ENCODE assay signal across 11 mouse cellular contexts in the genomic region with DNA sequence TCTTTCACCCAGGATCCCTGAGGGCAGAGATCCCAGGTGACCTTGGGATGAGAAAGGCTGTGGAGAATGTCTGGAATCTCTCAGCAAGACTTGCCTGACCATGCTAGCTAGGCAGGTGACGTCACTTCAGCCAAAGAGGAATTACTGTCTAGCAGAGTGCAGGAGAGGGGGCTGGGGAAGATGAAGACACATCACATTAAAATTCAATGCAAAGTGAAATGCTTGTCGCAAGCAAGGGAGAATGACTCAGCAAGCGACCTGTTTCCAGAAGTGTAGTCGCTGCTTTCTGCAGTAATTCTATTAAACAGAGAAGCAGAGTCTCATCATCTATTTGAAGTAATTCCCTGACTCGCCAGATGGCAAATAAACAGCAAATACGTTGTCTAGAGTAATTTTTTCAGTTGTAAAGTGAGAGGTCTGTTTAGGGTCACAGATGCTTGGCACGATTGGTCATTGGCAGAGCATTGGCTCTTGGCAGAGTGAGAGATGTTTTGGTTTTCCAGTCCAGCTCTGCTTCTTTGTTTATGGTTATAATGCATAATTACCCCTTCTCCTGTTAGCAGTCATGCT. TPM values are rescaled to one million over a fixed set of nuclear protein-coding genes. Genes with fewer than 3 reads are reported as not detected.
DNase-seq lines count a peak whose midpoint lies in the region; ATAC-seq and TF ChIP-seq lines count a peak whose summit lies in the region.
"Had no signal": no experiment of that assay in that cellular context is flagged by ENCODE, and none has a peak within 500 bp of the region (broad histone marks: within the 10 kb centered on the region; RNA-seq: fewer than 3 reads in every experiment).

No protein-coding gene starts in this region.

- no peaks in the 10 kb centered on the region for H3K27me3 ChIP-seq in forebrain, embryonic 15.5 days
- no peaks in the 10 kb centered on the region for H3K27me3 ChIP-seq in forebrain, embryonic 12.5 days
- H3K27me3 ChIP-seq in neural tube, embryonic 14.5 days (ENCODE audit: control insufficient read depth, insufficient read depth, low read length), result no peaks in the 10 kb centered on the region
- H3K27me3 ChIP-seq in neural tube, embryonic 15.5 days (replicated peaks), result no peaks in the 10 kb centered on the region
- H3K27me3 ChIP-seq in thymus, adult 2 months (ENCODE audit: control insufficient read depth, insufficient read depth, low read length), result no peaks in the 10 kb centered on the region
- H3K27me3 ChIP-seq: limb, embryonic 12.5 days had no signal

- H3K4me1 ChIP-seq in forebrain, embryonic 15.5 days, result peaks cover 9% of the 10 kb centered on the region
- H3K4me1 ChIP-seq in forebrain, embryonic 12.5 days, result 0 out of 2 replicates have a peak, but pooled peaks cover 4% of the 10 kb centered on the region
- H3K4me1 ChIP-seq in neural tube, embryonic 14.5 days (ENCODE audit: control insufficient read depth, insufficient read depth, low read length), result no peaks in the 10 kb centered on the region
- H3K4me1 ChIP-seq in neural tube, embryonic 15.5 days, result no peaks in the 10 kb centered on the region
- no peaks in the 10 kb centered on the region for H3K4me1 ChIP-seq in thymus, adult 2 months (replicated peaks; ENCODE audit: control insufficient read depth, insufficient read depth, low read length)

- H3K4me3 ChIP-seq in forebrain, embryonic 15.5 days, result no peak overlapping the region
- H3K4me3 ChIP-seq in forebrain, embryonic 12.5 days (replicated peaks), result no peak overlapping the region
- no peak overlapping the region for H3K4me3 ChIP-seq in neural tube, embryonic 14.5 days (ENCODE audit: low read depth, low read length)
- H3K4me3 ChIP-seq in neural tube, embryonic 15.5 days (replicated peaks), result no peak overlapping the region
- H3K4me3 ChIP-seq in thymus, adult 2 months (ENCODE audit: control insufficient read depth, insufficient read depth, low read length), result no peak overlapping the region
- H3K4me3 ChIP-seq: erythroblast, embryonic 14.5 days; limb, embryonic 12.5 days had no signal

- no peaks in the 10 kb centered on the region for H3K36me3 ChIP-seq in forebrain, embryonic 15.5 days
- no peaks in the 10 kb centered on the region for H3K36me3 ChIP-seq in forebrain, embryonic 12.5 days (replicated peaks)
- H3K36me3 ChIP-seq in neural tube, embryonic 14.5 days (ENCODE audit: control insufficient read depth, insufficient read depth, low read length), result no peaks in the 10 kb centered on the region
- no peaks in the 10 kb centered on the region for H3K36me3 ChIP-seq in neural tube, embryonic 15.5 days
- no peaks in the 10 kb centered on the region for H3K36me3 ChIP-seq in thymus, adult 2 months (ENCODE audit: control insufficient read depth, insufficient read depth, low read length)
- H3K36me3 ChIP-seq: G1E; limb, embryonic 12.5 days had no signal

- no peak overlapping the region for H3K9ac ChIP-seq in forebrain, embryonic 15.5 days (replicated peaks)
- H3K9ac ChIP-seq in forebrain, embryonic 12.5 days, result no peak overlapping the region
- no peak overlapping the region for H3K9ac ChIP-seq in neural tube, embryonic 14.5 days (replicated peaks; ENCODE audit: low read depth, low read length)
- H3K9ac ChIP-seq in neural tube, embryonic 15.5 days (replicated peaks), result no peak overlapping the region
- H3K9ac ChIP-seq: limb, embryonic 12.5 days had no signal

- DNase-seq in frontal cortex, adult 2 months (ENCODE audit: extremely low spot score in 1 of 2, low spot score in 1 of 2), result peak; percentile 41 to 74
- peak; percentile 11 for DNase-seq in lung, postnatal 25 days (ENCODE audit: low spot score)
- DNase-seq in thymus, adult 2 months, result no peak
- no peak for DNase-seq in thymus, postnatal 36 days

- no peak for TF ChIP-seq POLR2A in thymus, adult 2 months (IDR thresholded peaks at IDR 0.05; ENCODE audit: control insufficient read depth, extremely low read depth, insufficient read depth, low read length, poor library complexity)

- no peaks in the 10 kb centered on the region for H3K9me3 ChIP-seq in forebrain, embryonic 15.5 days
- no peaks in the 10 kb centered on the region for H3K9me3 ChIP-seq in forebrain, embryonic 12.5 days
- H3K9me3 ChIP-seq in neural tube, embryonic 14.5 days (ENCODE audit: control insufficient read depth, low read length), result no peaks in the 10 kb centered on the region
- no peaks in the 10 kb centered on the region for H3K9me3 ChIP-seq in neural tube, embryonic 15.5 days (replicated peaks)
- H3K9me3 ChIP-seq: G1E; limb, embryonic 12.5 days had no signal

- TF ChIP-seq CTCF in thymus, adult 2 months (IDR thresholded peaks at IDR 0.05; ENCODE audit: borderline replicate concordance, control insufficient read depth, extremely low read depth, insufficient read depth, low read length, poor library complexity), result no peak

- ATAC-seq in forebrain, embryonic 15.5 days (replicated peaks), result peak; percentile 68; the same call in 1 of the 2 replicates
- ATAC-seq in forebrain, embryonic 12.5 days (ENCODE audit: low FRiP score), result no peak
- no peak for ATAC-seq in neural tube, embryonic 14.5 days (ENCODE audit: low read depth)
- no peak for ATAC-seq in neural tube, embryonic 15.5 days (ENCODE audit: low FRiP score)

- WGBS in forebrain, embryonic 15.5 days, result 25% methylated on average over 7 of the region's 7 CpGs
- 63% methylated on average over 7 of the region's 7 CpGs for WGBS in forebrain, embryonic 12.5 days
- WGBS in neural tube, embryonic 14.5 days, result 51% methylated on average over 7 of the region's 7 CpGs
- 47% methylated on average over 7 of the region's 7 CpGs for WGBS in neural tube, embryonic 15.5 days
- WGBS in thymus, adult 2 months, result 50% methylated on average over 7 of the region's 7 CpGs

- no peak overlapping the region for H3K4me2 ChIP-seq in forebrain, embryonic 15.5 days (replicated peaks)
- no peak overlapping the region for H3K4me2 ChIP-seq in forebrain, embryonic 12.5 days
- H3K4me2 ChIP-seq in neural tube, embryonic 14.5 days (ENCODE audit: low read depth, low read length), result no peak overlapping the region
- no peak overlapping the region for H3K4me2 ChIP-seq in neural tube, embryonic 15.5 days
- H3K4me2 ChIP-seq: limb, embryonic 12.5 days had no signal

- no peak overlapping the region for H3K27ac ChIP-seq in forebrain, embryonic 15.5 days (replicated peaks)
- no peak overlapping the region for H3K27ac ChIP-seq in forebrain, embryonic 12.5 days
- H3K27ac ChIP-seq in neural tube, embryonic 14.5 days (ENCODE audit: low read depth, low read length), result 0 out of 2 replicates have a peak overlapping the region, but pooled peaks have one; percentile 4
- H3K27ac ChIP-seq in neural tube, embryonic 15.5 days (replicated peaks), result no peak overlapping the region
- H3K27ac ChIP-seq in thymus, adult 2 months (ENCODE audit: control insufficient read depth, insufficient read depth, low read length), result no peak overlapping the region
- H3K27ac ChIP-seq: limb, embryonic 12.5 days had no signal

RNA-seq across cellular contexts. Expression of a gene that starts 8.5 kb away (rescaled TPM):
- 36.0 and 42.1 TPM in 2 replicates for polyA plus RNA-seq in forebrain, embryonic 15.5 days (2015; fragmentation: Nextera tagmentation; extraction: Ambion mirVana)
- 61.0 and 61.9 TPM in 2 replicates for polyA plus RNA-seq in forebrain, embryonic 12.5 days (2016; fragmentation: Nextera tagmentation; extraction: Ambion mirVana)
- 40.9 and 48.2 TPM in 2 replicates for polyA plus RNA-seq in neural tube, embryonic 14.5 days (2014; fragmentation: Nextera tagmentation; extraction: Ambion mirVana)
- polyA plus RNA-seq in neural tube, embryonic 15.5 days (2015; fragmentation: Nextera tagmentation; extraction: Ambion mirVana), result 26.4 and 28.1 TPM in 2 replicates
- 27.2 and 27.8 TPM in 2 replicates for polyA plus RNA-seq in frontal cortex, adult 2 months (2012; rRNA removed)
- 7.9 and 10.2 TPM in 2 replicates for polyA plus RNA-seq in thymus, adult 2 months (2012; rRNA removed)

RNA-seq across cellular contexts. Expression of a gene that starts 35.2 kb away (rescaled TPM):
- polyA plus RNA-seq in forebrain, embryonic 15.5 days (2015; fragmentation: Nextera tagmentation; extraction: Ambion mirVana), result 5.6 and 8.5 TPM in 2 replicates
- 8.1 and 9.0 TPM in 2 replicates for polyA plus RNA-seq in forebrain, embryonic 12.5 days (2016; fragmentation: Nextera tagmentation; extraction: Ambion mirVana)
- 18.3 and 26.6 TPM in 2 replicates for polyA plus RNA-seq in neural tube, embryonic 14.5 days (2014; fragmentation: Nextera tagmentation; extraction: Ambion mirVana)
- 23.8 and 27.3 TPM in 2 replicates for polyA plus RNA-seq in neural tube, embryonic 15.5 days (2015; fragmentation: Nextera tagmentation; extraction: Ambion mirVana)
- polyA plus RNA-seq in frontal cortex, adult 2 months (2012; rRNA removed), result 21.0 and 23.6 TPM in 2 replicates
- polyA plus RNA-seq in thymus, adult 2 months (2012; rRNA removed), result 0.15 and 0.38 TPM in 2 replicates
- polyA plus RNA-seq: erythroblast, embryonic 14.5 days; G1E had no signal

Comparison
In these comparisons a context has a peak if more than half of its experiments do, and no peak if none do; other contexts are left out.
1. DNase-seq: peak in frontal cortex, adult 2 months (2 of 2) and lung, postnatal 25 days (single experiment); none in thymus, adult 2 months (single experiment) and thymus, postnatal 36 days (0 of 2).